Mouse (Mus musculus): ENCODE measurements at regions not wholly inside any gene's neighbourhood (a gene's known extent, or its start where the extent isn't known, plus 50 kb on each side); places are given as distances from the start of the nearest gene placed in this dataset.

- no peak for TF ChIP-seq POU5F1 (IDR thresholded peaks at IDR 0.05; ENCODE audit: borderline replicate concordance, low read length)
- TF ChIP-seq CTCF (conservative IDR thresholded peaks at IDR 0.05; ENCODE audit: low read length): no peak
- no peak for TF ChIP-seq NANOG (IDR thresholded peaks at IDR 0.05; ENCODE audit: borderline replicate concordance, low read length)
These were observed 75.1 kb upstream of the Itga6 start for GRCm38 (mm10) chr2:71670228-71670790.
